Mouse (Mus musculus): ENCODE measurements at regions not wholly inside any gene's neighbourhood (a gene's known extent, or its start where the extent isn't known, plus 50 kb on each side); places are given as distances from the start of the nearest gene placed in this dataset.

DNA sequence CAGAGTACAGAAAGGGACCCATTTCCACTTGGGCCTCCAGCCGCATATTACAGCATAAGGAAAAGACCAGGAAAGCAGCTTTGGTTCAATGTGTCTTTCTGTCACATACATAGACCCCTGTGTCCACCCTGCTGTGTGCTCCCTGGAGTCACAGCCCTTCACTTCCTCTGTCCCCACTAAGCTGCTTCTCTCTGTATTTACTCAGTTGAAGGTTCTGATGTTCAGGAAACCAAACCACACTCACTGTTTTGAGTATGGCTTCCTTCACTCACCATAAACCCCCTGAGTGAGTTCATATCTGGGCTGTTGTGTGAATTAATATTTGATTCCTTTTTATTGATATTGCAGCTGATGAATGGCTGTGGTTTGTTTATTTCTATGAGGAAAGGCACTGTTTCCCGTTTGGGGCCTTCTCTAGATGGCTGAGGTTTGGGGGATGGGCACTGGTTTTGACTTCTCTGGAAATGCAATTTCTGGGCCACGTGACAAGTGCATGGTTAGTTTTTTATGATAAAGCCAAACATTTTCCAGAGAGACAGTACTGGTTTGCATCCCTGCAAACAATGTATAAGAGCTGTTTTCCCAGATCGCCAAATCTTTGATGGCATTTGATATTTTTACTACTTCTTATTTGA lies 157.0 kb upstream of the Ctnnb1 start:
- Histone ChIP-seq H3K9me3 (no peaks in the 10 kb centered on the region), H3K4me1 (peaks cover 29% of the 10 kb centered on the region), H3K9ac (no peak overlapping the region), H3K27me3 (replicated peaks) (no peaks in the 10 kb centered on the region), H3K4me3 (replicated peaks) (no peak overlapping the region), H3K4me2 (no peak overlapping the region), H3K36me3 (no peaks in the 10 kb centered on the region), H3K27ac (peak overlapping the region; percentile 83)
- ATAC-seq (ENCODE audit: insufficient read depth, low FRiP score, low read depth) = no peak
- 36% methylated on average over 4 of the region's 4 CpGs for whole genome bisulfite sequencing

- 87% methylated on average over 1 of the region's 1 CpGs for WGBS
- no peak for ATAC-seq (ENCODE audit: insufficient read depth, low FRiP score, low read depth)
These were observed 154.8 kb upstream of the Ctnnb1 start for GRCm38 (mm10) chr9:120774251-120774650.

DNA sequence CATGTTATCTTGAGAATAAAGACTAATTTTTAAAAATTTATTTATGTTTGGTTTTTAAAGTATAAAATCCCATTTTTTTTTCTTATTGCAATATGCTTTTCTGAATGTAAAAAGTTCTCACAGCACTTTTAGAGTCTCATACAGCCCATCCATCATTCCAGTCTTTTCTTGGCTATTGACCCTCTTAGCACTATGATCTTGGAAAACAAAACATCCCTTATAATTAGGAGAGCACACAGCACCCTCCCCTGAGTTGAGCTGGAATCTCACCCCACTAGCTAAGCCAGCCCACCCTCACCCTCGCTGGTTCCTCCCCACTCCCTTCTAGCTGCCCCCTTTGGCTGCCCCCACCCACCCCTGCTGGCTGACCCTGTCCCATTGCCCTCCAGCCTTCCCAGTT lies 154.2 kb upstream of the Ctnnb1 start:
- H3K4me3 ChIP-seq (replicated peaks) = no peak overlapping the region
- ATAC-seq (ENCODE audit: insufficient read depth, low FRiP score, low read depth) = no peak
- no peaks in the 10 kb centered on the region for H3K9me3 ChIP-seq
- 13% methylated on average over 1 of the region's 1 CpGs for WGBS
- H3K4me2 ChIP-seq = no peak overlapping the region
- H3K4me1 ChIP-seq = peaks cover 24% of the 10 kb centered on the region
- H3K9ac ChIP-seq = no peak overlapping the region
- H3K36me3 ChIP-seq = no peaks in the 10 kb centered on the region
- no peaks in the 10 kb centered on the region for H3K27me3 ChIP-seq (replicated peaks)
- no peak overlapping the region for H3K27ac ChIP-seq

More at GRCm38 (mm10) chr9:120774251-120774650, 154.8 kb upstream of the Ctnnb1 start:
- no peaks in the 10 kb centered on the region for H3K27me3 ChIP-seq (replicated peaks)
- H3K9ac ChIP-seq = no peak overlapping the region
- H3K4me1 ChIP-seq = peaks cover 29% of the 10 kb centered on the region
- 0 out of 2 replicates have a peak overlapping the region, but pooled peaks have one; percentile 37 for H3K27ac ChIP-seq
- H3K9me3 ChIP-seq = no peaks in the 10 kb centered on the region
- H3K36me3 ChIP-seq = no peaks in the 10 kb centered on the region
- H3K4me2 ChIP-seq = no peak overlapping the region
- H3K4me3 ChIP-seq (replicated peaks) = no peak overlapping the region

GRCm38 (mm10) chr9:120775721-120776120 lies 153.3 kb upstream of the Ctnnb1 start:
- Histone ChIP-seq H3K9ac (no peak overlapping the region), H3K4me3 (replicated peaks) (no peak overlapping the region), H3K27me3 (replicated peaks) (no peaks in the 10 kb centered on the region), H3K27ac (peak overlapping the region; percentile 72; the same call in 1 of the 2 replicates), H3K36me3 (no peaks in the 10 kb centered on the region), H3K9me3 (no peaks in the 10 kb centered on the region), H3K4me2 (no peak overlapping the region), H3K4me1 (peaks cover 22% of the 10 kb centered on the region; the same call in 1 of the 2 replicates)
- 63% methylated on average over 3 of the region's 3 CpGs for WGBS
- no peak for ATAC-seq (ENCODE audit: insufficient read depth, low FRiP score, low read depth)

DNA sequence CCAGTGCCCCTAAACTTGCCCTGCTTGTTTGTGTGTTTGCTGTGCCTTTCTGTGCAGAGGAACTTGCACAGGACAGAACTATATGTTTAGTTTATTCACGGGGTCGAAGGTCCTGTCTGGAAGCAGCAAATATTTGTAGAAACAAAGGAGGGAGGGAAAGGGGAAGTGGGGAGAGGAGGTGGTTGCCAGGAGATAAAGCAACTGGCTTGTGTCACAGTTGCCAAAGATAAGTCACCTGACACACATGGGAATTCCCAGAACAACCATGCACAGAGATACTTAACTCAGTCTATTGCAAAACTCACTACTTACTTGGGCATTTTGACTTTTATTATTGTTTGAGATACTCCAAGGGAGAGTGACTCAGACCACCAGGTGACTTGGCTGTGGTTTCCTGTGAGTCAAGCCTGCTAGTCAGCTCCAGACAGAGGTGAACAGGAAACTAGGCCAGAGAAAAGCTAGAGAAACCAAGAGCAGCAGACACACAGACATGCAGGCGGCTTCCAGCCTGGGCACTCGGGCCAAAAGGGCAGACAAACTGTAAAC lies 152.5 kb upstream of the Ctnnb1 start:
- WGBS = 22% methylated on average over 4 of the region's 4 CpGs
- Histone ChIP-seq H3K27ac (peak overlapping the region; percentile 72), H3K36me3 (no peaks in the 10 kb centered on the region), H3K9me3 (no peaks in the 10 kb centered on the region), H3K9ac (no peak overlapping the region), H3K27me3 (replicated peaks) (no peaks in the 10 kb centered on the region), H3K4me2 (no peak overlapping the region), H3K4me1 (peaks cover 17% of the 10 kb centered on the region; the same call in 1 of the 2 replicates), H3K4me3 (replicated peaks) (no peak overlapping the region)
- peak; percentile 76 for ATAC-seq (ENCODE audit: insufficient read depth, low FRiP score, low read depth)

DNA sequence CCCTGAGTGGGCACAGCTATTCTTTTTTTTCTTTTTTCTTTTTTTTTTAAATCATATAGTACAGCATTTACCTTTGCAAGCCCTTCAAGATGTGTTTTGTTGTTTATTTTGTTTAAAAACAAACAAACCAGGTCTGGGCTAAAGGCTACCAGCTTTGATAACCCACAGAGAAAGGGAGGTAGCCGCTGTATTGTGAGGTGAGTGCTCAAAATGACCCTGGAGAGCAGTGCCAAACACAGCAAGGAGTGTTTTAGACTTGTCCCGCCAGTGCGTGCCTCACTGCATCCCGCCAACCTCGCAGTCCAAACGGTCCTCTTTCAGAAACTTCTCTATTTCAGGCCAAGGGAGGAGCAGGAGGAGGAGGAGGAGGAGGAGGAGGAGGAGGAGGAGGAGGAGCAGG lies 152.0 kb upstream of the Ctnnb1 start:
- Histone ChIP-seq H3K9me3 (no peaks in the 10 kb centered on the region), H3K27me3 (replicated peaks) (no peaks in the 10 kb centered on the region), H3K4me1 (peaks cover 13% of the 10 kb centered on the region; the same call in 1 of the 2 replicates), H3K4me2 (no peak overlapping the region), H3K9ac (no peak overlapping the region), H3K4me3 (replicated peaks) (no peak overlapping the region), H3K36me3 (no peaks in the 10 kb centered on the region), H3K27ac (peak overlapping the region; percentile 72; the same call in 1 of the 2 replicates)
- no peak for ATAC-seq (ENCODE audit: insufficient read depth, low FRiP score, low read depth)
- 41% methylated on average over 6 of the region's 6 CpGs for WGBS

GRCm38 (mm10) chr9:120777501-120777900 lies 151.5 kb upstream of the Ctnnb1 start:
- Histone ChIP-seq H3K27me3 (replicated peaks) (no peaks in the 10 kb centered on the region), H3K4me3 (replicated peaks) (no peak overlapping the region), H3K9ac (no peak overlapping the region), H3K4me2 (no peak overlapping the region), H3K27ac (peak overlapping the region; percentile 26; the same call in 1 of the 2 replicates), H3K36me3 (no peaks in the 10 kb centered on the region), H3K9me3 (no peaks in the 10 kb centered on the region), H3K4me1 (peaks cover 10% of the 10 kb centered on the region; the same call in 1 of the 2 replicates)
- no peak for ATAC-seq (ENCODE audit: insufficient read depth, low FRiP score, low read depth)
- WGBS = 71% methylated on average over 10 of the region's 10 CpGs

GRCm38 (mm10) chr9:120778423-120778822 lies 150.6 kb upstream of the Ctnnb1 start:
- Histone ChIP-seq H3K9me3 (no peaks in the 10 kb centered on the region), H3K9ac (no peak overlapping the region), H3K4me3 (replicated peaks) (no peak overlapping the region), H3K27me3 (replicated peaks) (no peaks in the 10 kb centered on the region), H3K4me2 (no peak overlapping the region), H3K27ac (peak overlapping the region; percentile 38; the same call in 1 of the 2 replicates), H3K4me1 (peaks cover 10% of the 10 kb centered on the region; the same call in 1 of the 2 replicates), H3K36me3 (no peaks in the 10 kb centered on the region)
- 45% methylated on average over 2 of the region's 2 CpGs for WGBS
- ATAC-seq (ENCODE audit: insufficient read depth, low FRiP score, low read depth) = no peak

- H3K9me3 ChIP-seq = 0 out of 2 replicates have a peak, but pooled peaks cover 4% of the 10 kb centered on the region
- no peaks in the 10 kb centered on the region for H3K36me3 ChIP-seq
- H3K4me1 ChIP-seq = peaks cover 5% of the 10 kb centered on the region; the same call in 1 of the 2 replicates
- no peak overlapping the region for H3K4me3 ChIP-seq (replicated peaks)
- no peak overlapping the region for H3K9ac ChIP-seq
- WGBS = 82% methylated on average over 5 of the region's 5 CpGs
- no peak overlapping the region for H3K27ac ChIP-seq
- no peaks in the 10 kb centered on the region for H3K27me3 ChIP-seq (replicated peaks)
- no peak for ATAC-seq (ENCODE audit: insufficient read depth, low FRiP score, low read depth)
- H3K4me2 ChIP-seq = no peak overlapping the region
These were observed 134.8 kb upstream of the Ctnnb1 start for GRCm38 (mm10) chr9:120794210-120794609.

DNA sequence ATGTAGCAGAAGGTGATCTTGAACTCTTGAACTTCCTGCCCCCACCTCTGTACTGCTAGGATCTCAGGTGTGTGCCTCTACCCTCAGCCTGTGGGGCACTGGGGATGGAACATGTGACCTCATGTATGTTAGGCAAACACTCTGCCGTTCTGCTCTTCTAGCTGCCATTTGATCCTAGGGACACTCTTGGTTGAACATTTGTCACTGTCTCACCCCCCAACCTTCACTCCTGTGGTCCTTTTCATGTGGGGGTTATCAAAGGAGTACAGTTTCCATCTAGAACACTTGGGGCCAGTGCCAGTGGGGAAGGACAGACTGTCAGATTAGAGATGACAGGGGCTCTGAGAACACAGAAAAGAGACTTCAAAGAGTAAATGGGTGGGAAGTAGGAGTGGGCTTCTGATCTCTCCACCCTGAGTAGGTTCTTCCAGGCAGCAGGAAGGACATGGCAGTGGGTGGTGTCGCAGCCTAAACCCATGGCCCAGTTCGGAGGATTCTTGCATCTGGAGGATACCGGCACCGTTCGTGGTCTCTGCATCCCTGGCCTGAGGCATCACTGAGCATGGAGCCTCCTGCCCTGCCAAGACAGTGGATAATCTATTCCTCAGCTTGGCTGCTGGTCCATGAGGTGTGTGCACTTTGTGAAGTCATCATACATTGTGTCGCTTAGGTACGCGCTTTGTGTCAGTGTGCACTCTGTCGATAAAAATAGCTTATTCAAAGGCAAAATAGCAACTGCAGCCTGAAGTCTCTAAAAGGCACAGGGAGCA lies 132.7 kb upstream of the Ctnnb1 start:
- Histone ChIP-seq H3K9me3 (0 out of 2 replicates have a peak, but pooled peaks cover 4% of the 10 kb centered on the region), H3K27me3 (replicated peaks) (no peaks in the 10 kb centered on the region), H3K4me3 (replicated peaks) (no peak overlapping the region), H3K36me3 (no peaks in the 10 kb centered on the region), H3K4me2 (no peak overlapping the region), H3K4me1 (peaks cover 5% of the 10 kb centered on the region; the same call in 1 of the 2 replicates), H3K27ac (no peak overlapping the region), H3K9ac (no peak overlapping the region)
- no peak for ATAC-seq (ENCODE audit: insufficient read depth, low FRiP score, low read depth)
- 77% methylated on average over 10 of the region's 10 CpGs for WGBS

- no peaks in the 10 kb centered on the region for H3K36me3 ChIP-seq
- H3K9ac ChIP-seq = no peak overlapping the region
- no peak overlapping the region for H3K4me3 ChIP-seq (replicated peaks)
- no peaks in the 10 kb centered on the region for H3K9me3 ChIP-seq
- ATAC-seq (ENCODE audit: insufficient read depth, low FRiP score, low read depth) = no peak
- peaks cover 5% of the 10 kb centered on the region; the same call in 1 of the 2 replicates for H3K4me1 ChIP-seq
- H3K27me3 ChIP-seq (replicated peaks) = no peaks in the 10 kb centered on the region
- H3K4me2 ChIP-seq = no peak overlapping the region
- whole genome bisulfite sequencing = 64% methylated on average over 10 of the region's 10 CpGs
- no peak overlapping the region for H3K27ac ChIP-seq
These were observed 130.9 kb upstream of the Ctnnb1 start for GRCm38 (mm10) chr9:120797996-120798663.
